Mouse (Mus musculus) C2C12 (cell line): ENCODE results near the gene Atxn1. TPM values are rescaled to one million over a fixed set of nuclear protein-coding genes. Genes with fewer than 3 reads are reported as not detected.

Experiments
- H3K27me3 ChIP-seq: one replicate; pipeline ENCODE4 v1.6.1; 2011; ENCODE audit not compliant: control insufficient read depth, insufficient read depth, insufficient read length
- H3K36me3 ChIP-seq: one replicate; pipeline ENCODE4 v1.6.1; 2011; ENCODE audit not compliant: control insufficient read depth, insufficient read depth
- H3K4me3 ChIP-seq: one replicate; pipeline ENCODE4 v1.5.1; 2011; ENCODE audit warnings: mild to moderate bottlenecking, control low read depth; ENCODE audit not compliant: poor library complexity, insufficient read depth, severe bottlenecking
- H3K79me2 ChIP-seq: one replicate; pipeline ENCODE4 v1.6.1; 2011; ENCODE audit not compliant: control insufficient read depth, insufficient read depth
- H3K79me3 ChIP-seq: one replicate; pipeline ENCODE4 v1.6.1; 2011; ENCODE audit warnings: low read depth, control low read depth
- H3ac ChIP-seq: one replicate; pipeline ENCODE3; 2011; ENCODE audit warnings: low read depth; ENCODE audit not compliant: control insufficient read depth, insufficient read length
- CEBPB ChIP-seq: IDR thresholded peaks from one replicate; pipeline ENCODE4 v1.6.1; 2011; ENCODE audit warnings: low read depth, mild to moderate bottlenecking, control low read depth, moderate library complexity
- USF1 ChIP-seq: IDR thresholded peaks from one replicate; pipeline ENCODE4 v1.6.1; 2011; ENCODE audit warnings: low read depth, mild to moderate bottlenecking, control low read depth, moderate library complexity
- polyA plus RNA-seq: library from polyadenylated mRNA; unstranded; fragments of >200 nt; fragmentation: generic; extraction: Trizol; gene quantifications from one replicate; pipeline ENCODE4 v1.2.1, GENCODE M21; 2012; ENCODE audit warnings: missing spikeins

Gene Atxn1
- polyA plus RNA-seq, 1 experiment = 3.0 TPM

DNA sequence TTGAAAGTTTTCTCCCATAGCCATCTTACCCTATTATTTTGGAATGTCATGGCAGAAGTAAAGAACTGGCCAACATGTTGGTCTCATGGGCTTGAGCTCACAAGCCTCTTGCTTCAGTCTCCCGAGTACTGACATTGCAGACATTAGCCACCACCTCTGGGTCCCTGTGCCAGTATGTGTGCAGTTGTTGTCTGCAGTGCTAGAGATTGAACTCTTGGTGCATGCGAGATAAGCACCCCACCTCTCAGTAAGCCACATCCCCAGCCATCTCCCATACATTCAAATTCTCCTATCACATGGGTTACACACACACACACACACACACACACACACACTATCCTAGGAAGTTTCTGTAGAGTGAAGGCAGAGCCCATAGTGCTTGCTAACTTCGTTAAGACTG lies 464.9 kb downstream of the Atxn1 start:
- Histone ChIP-seq H3K27me3 (no peaks in the 10 kb centered on the region), H3K36me3 (no peaks in the 10 kb centered on the region), H3K4me3 (no peak overlapping the region), H3ac (no peak overlapping the region), H3K79me2 (no peaks in the 10 kb centered on the region), H3K79me3 (no peaks in the 10 kb centered on the region)
- TF ChIP-seq USF1 = no peak
- no peak for TF ChIP-seq CEBPB
